Mouse (Mus musculus) lung, adult 2 months (tissue): Measurements from ENCODE around the gene Sept6.

ENCODE experiments used
- CTCF ChIP-seq: fragments of 200-500 bp; IDR thresholded peaks from 2 replicates; pipeline ENCODE4 v1.5.1; 2011; ENCODE audit warnings: mild to moderate bottlenecking, low read length, control low read depth; ENCODE audit not compliant: insufficient read depth
- POLR2A ChIP-seq: fragments of 200-500 bp; IDR thresholded peaks from 2 replicates; pipeline ENCODE4 v1.6.1; 2011; ENCODE audit warnings: low read depth, mild to moderate bottlenecking, control low read depth, low read length, borderline replicate concordance; ENCODE audit errors: extremely low read depth

DNA sequence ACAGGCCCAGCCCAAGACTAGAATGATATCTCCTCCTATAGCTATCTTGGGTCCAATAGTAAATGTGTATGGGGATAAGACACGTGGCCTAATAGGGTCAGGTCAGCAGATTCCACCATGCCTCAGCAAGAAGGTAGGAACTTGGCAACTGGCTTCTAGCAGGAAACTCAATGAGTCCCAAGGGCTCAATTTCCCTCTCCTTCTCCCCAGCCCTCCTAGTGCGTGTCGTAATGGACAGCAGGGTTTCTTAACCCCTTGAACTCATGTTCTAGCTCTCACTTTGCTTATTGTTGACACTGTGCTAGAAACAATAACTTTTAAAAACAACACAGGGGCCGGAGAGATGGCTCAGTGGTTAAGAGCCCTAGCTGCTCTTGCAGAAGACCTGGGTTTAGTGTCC lies 22.1 kb downstream of the Sept6 start:
- no peak for TF ChIP-seq POLR2A
- TF ChIP-seq CTCF: no peak
